Mouse (Mus musculus) MEL (cell line): ENCODE measurements around the gene Galnt15. TPM values are rescaled to one million over a fixed set of nuclear protein-coding genes. Genes with fewer than 3 reads are reported as not detected.

Source experiments
- DNase-seq: peaks from one replicate; pipeline ENCODE4 v3.0.0; 2011; ENCODE audit warnings: low read depth, low spot score
- H3K27ac ChIP-seq: 2 replicates; pipeline ENCODE4 v1.5.1; 2012; ENCODE audit warnings: low read depth, mild to moderate bottlenecking, control low read depth, low read length, moderate library complexity; ENCODE audit not compliant: control insufficient read depth
- H3K27me3 ChIP-seq, 2 experiments: fragments of 150-350 bp in 1 of 2; sonication (generic) in 1 of 2; 2 replicates each; pipeline ENCODE4 v1.6.1; 2012; ENCODE audit warnings: low read length in 2 of 2, mild to moderate bottlenecking in 2 of 2, improper control_type of control experiment in 1 of 2, moderate library complexity in 1 of 2; ENCODE audit not compliant: insufficient read depth in 2 of 2, control insufficient read depth in 1 of 2
- H3K36me3 ChIP-seq, 2 experiments: 2 replicates each; pipeline ENCODE4 v1.6.1; 2012 to 2014; ENCODE audit warnings: low read length in 2 of 2, improper control_type of control experiment in 1 of 2, inconsistent platforms in 1 of 2, mild to moderate bottlenecking in 1 of 2; ENCODE audit not compliant: insufficient read depth in 2 of 2, control insufficient read depth in 1 of 2
- H3K4me1 ChIP-seq, 2 experiments: fragments of 150-350 bp in 1 of 2; sonication (generic) in 1 of 2; 2 replicates each; pipeline ENCODE4 v1.6.1; 2012; ENCODE audit warnings: low read length in 2 of 2, improper control_type of control experiment in 1 of 2, mild to moderate bottlenecking in 1 of 2; ENCODE audit not compliant: insufficient read depth in 2 of 2, control insufficient read depth in 1 of 2
- H3K4me3 ChIP-seq, 2 experiments: fragments of 150-350 bp in 1 of 2; sonication (generic) in 1 of 2; 2 replicates each; pipeline ENCODE4 v1.5.1; 2012; ENCODE audit warnings: low read depth in 2 of 2, low read length in 2 of 2, mild to moderate bottlenecking in 2 of 2, moderate library complexity in 2 of 2, control low read depth in 1 of 2, improper control_type of control experiment in 1 of 2; ENCODE audit not compliant: control insufficient read depth in 1 of 2, insufficient read depth in 1 of 2
- H3K79me2 ChIP-seq: 2 replicates; pipeline ENCODE4 v1.6.1; 2012; ENCODE audit warnings: mild to moderate bottlenecking, low read length, moderate library complexity; ENCODE audit not compliant: control insufficient read depth, poor library complexity, insufficient read depth
- H3K9ac ChIP-seq: 2 replicates; pipeline ENCODE4 v1.6.1; 2012; ENCODE audit warnings: low read depth, mild to moderate bottlenecking, control low read depth, low read length, moderate library complexity; ENCODE audit not compliant: control insufficient read depth, poor library complexity, severe bottlenecking
- H3K9me3 ChIP-seq: fragments of 150-350 bp; sonication (generic); replicated peaks from 2 replicates; pipeline ENCODE4 v1.6.1; 2012; ENCODE audit warnings: mild to moderate bottlenecking, low read length, improper control_type of control experiment, moderate library complexity; ENCODE audit not compliant: insufficient read depth
- BHLHE40 ChIP-seq: IDR thresholded peaks from 2 replicates; pipeline ENCODE4 v1.6.1; 2012; ENCODE audit warnings: low read depth, mild to moderate bottlenecking, inconsistent platforms, low read length, improper control_type of control experiment, borderline replicate concordance
- CHD1 ChIP-seq: IDR thresholded peaks from 2 replicates; pipeline ENCODE4 v1.6.1; 2012; ENCODE audit warnings: low read depth, mild to moderate bottlenecking, inconsistent platforms, low read length, improper control_type of control experiment
- E2F4 ChIP-seq: IDR thresholded peaks from 2 replicates; pipeline ENCODE4 v1.6.1; 2011; ENCODE audit warnings: low read depth, low read length, improper control_type of control experiment, borderline replicate concordance
- GABPA ChIP-seq: IDR thresholded peaks from 2 replicates; pipeline ENCODE4 v1.6.1; 2012; ENCODE audit warnings: low read depth, mild to moderate bottlenecking, inconsistent platforms, low read length, improper control_type of control experiment, moderate library complexity
- GATA1 ChIP-seq: IDR thresholded peaks from 2 replicates; pipeline ENCODE4 v1.6.1; 2011; ENCODE audit warnings: low read depth, low read length, improper control_type of control experiment
- JUND ChIP-seq: IDR thresholded peaks from 2 replicates; pipeline ENCODE4 v1.6.1; 2011; ENCODE audit warnings: low read depth, mild to moderate bottlenecking, improper control_type of control experiment, low read length
- MAFK ChIP-seq: IDR thresholded peaks from 2 replicates; pipeline ENCODE4 v1.6.1; 2011; ENCODE audit warnings: low read depth, mild to moderate bottlenecking, low read length, improper control_type of control experiment, borderline replicate concordance
- MAX ChIP-seq: IDR thresholded peaks from 2 replicates; pipeline ENCODE4 v1.6.1; 2011; ENCODE audit warnings: low read length, improper control_type of control experiment
- MAZ ChIP-seq: IDR thresholded peaks from 2 replicates; pipeline ENCODE4 v1.6.1; 2012; ENCODE audit warnings: low read depth, mild to moderate bottlenecking, inconsistent platforms, low read length, improper control_type of control experiment
- MEF2A ChIP-seq: IDR thresholded peaks from 2 replicates; pipeline ENCODE4 v1.6.1; 2014; ENCODE audit warnings: low read depth, mild to moderate bottlenecking, inconsistent platforms, low read length, improper control_type of control experiment; ENCODE audit not compliant: poor library complexity, insufficient replicate concordance, severe bottlenecking; ENCODE audit errors: extremely low read depth
- MYB ChIP-seq: IDR thresholded peaks from 2 replicates; pipeline ENCODE4 v1.6.1; 2011; ENCODE audit warnings: mild to moderate bottlenecking, low read depth, low read length, improper control_type of control experiment
- MYC ChIP-seq: IDR thresholded peaks from 2 replicates; pipeline ENCODE4 v1.6.1; 2011; ENCODE audit warnings: low read depth, mild to moderate bottlenecking, low read length, improper control_type of control experiment, moderate library complexity
- NELFE ChIP-seq: IDR thresholded peaks from 2 replicates; pipeline ENCODE4 v1.6.1; 2011; ENCODE audit warnings: low read depth, low read length, improper control_type of control experiment
- NRF1 ChIP-seq: IDR thresholded peaks from 2 replicates; pipeline ENCODE4 v1.6.1; 2014; ENCODE audit warnings: low read depth, mild to moderate bottlenecking, inconsistent platforms, low read length, improper control_type of control experiment, moderate library complexity; ENCODE audit not compliant: poor library complexity, insufficient read depth, severe bottlenecking
- POLR2A ChIP-seq, 2 experiments: IDR thresholded peaks; 2 replicates each; pipeline ENCODE4 v1.6.1; 2011 to 2012; ENCODE audit warnings: low read length in 2 of 2, mild to moderate bottlenecking in 2 of 2, control low read depth in 1 of 2, improper control_type of control experiment in 1 of 2, low read depth in 1 of 2, moderate library complexity in 1 of 2; ENCODE audit not compliant: control insufficient read depth in 1 of 2, insufficient read depth in 1 of 2, poor library complexity in 1 of 2
- POLR2AphosphoS2 ChIP-seq: IDR thresholded peaks from 2 replicates; pipeline ENCODE4 v1.6.1; 2011; ENCODE audit warnings: low read length, improper control_type of control experiment
- POLR2AphosphoS5 ChIP-seq: IDR thresholded peaks from 2 replicates; pipeline ENCODE4 v1.6.1; 2012; ENCODE audit warnings: low read depth, borderline replicate concordance, mild to moderate bottlenecking, inconsistent platforms, low read length, moderate library complexity, mixed read lengths
- RAD21 ChIP-seq: IDR thresholded peaks from 2 replicates; pipeline ENCODE4 v1.6.1; 2011; ENCODE audit warnings: mild to moderate bottlenecking, low read depth, low read length, improper control_type of control experiment
- RCOR1 ChIP-seq: IDR thresholded peaks from 2 replicates; pipeline ENCODE4 v1.6.1; 2012; ENCODE audit warnings: low read depth, mild to moderate bottlenecking, inconsistent platforms, low read length, improper control_type of control experiment
- SIN3A ChIP-seq: IDR thresholded peaks from 2 replicates; pipeline ENCODE4 v1.6.1; 2012; ENCODE audit warnings: low read length, improper control_type of control experiment, inconsistent platforms
- SMC3 ChIP-seq: IDR thresholded peaks from 2 replicates; pipeline ENCODE4 v1.6.1; 2011; ENCODE audit warnings: low read depth, low read length, improper control_type of control experiment
- TCF12 ChIP-seq: IDR thresholded peaks from 2 replicates; pipeline ENCODE4 v1.6.1; 2014; ENCODE audit warnings: low read depth, mild to moderate bottlenecking, inconsistent platforms, low read length, improper control_type of control experiment, moderate library complexity
- ZKSCAN1 ChIP-seq: IDR thresholded peaks from 2 replicates; pipeline ENCODE4 v1.6.1; 2012; ENCODE audit warnings: low read depth, mild to moderate bottlenecking, inconsistent platforms, low read length, improper control_type of control experiment, moderate library complexity
- polyA plus RNA-seq, 2 experiments: library from polyadenylated mRNA; stranded (reverse) in 1 of 2; unstranded in 1 of 2; fragments of >175 nt in 1 of 2; fragments of >200 nt in 1 of 2; gene quantifications; 2 replicates each; pipeline versions ENCODE4 v1.2.1 to v1.2.4; 2012; ENCODE audit warnings: low replicate concordance in 2 of 2, low read depth in 1 of 2; ENCODE audit not compliant: insufficient read length in 2 of 2, insufficient read depth in 1 of 2, missing spikeins in 1 of 2
- total RNA-seq: library from RNA; depleted of rRNA; stranded (reverse); fragments of 300-350 nt; gene quantifications from 2 replicates; pipeline ENCODE4 v1.2.3, GENCODE M21; 2012

The Galnt15 gene
- total and polyA plus RNA-seq, 3 experiments = 0.04 to 0.15 TPM; not detected in 1

DNA sequence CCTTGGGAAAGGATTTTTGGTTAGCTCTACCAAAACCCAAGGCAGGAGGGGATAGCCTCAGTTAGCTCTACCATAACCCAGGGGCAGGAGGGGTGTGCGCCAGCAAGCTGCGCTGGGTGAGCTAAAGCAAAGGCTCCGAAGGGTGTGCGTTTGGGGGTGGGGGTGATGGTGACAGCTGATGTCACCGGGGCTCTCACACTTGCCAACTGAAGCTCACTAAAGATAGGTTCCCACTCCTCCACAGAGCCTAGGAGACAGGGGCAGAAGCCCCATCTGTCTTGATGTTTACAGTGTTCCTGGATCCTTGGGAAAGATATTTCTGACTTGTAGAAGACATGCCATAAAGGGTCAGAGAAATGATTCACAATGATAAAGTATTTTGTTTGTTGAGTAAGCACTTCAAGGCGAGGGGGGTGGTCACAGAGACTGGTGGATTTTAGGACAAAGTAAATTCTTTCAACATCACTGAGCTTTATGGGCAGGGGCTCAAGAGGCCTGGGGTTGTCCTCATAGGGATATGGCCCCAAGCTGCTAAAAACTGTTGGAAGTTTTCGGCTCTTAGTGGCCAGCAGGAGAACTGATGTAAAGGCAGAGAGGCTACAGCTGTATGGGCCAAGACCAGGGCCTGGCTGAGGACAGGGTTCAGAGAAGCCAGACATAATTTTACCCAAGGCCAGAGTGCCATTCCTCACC, 24.7 kb upstream of the Galnt15 start:
- no peak for DNase-seq
- no peaks in the 10 kb centered on the region for H3K36me3 ChIP-seq
- no peak overlapping the region for H3K4me3 ChIP-seq
- no peak overlapping the region for H3K9ac ChIP-seq
- no peaks in the 10 kb centered on the region for H3K4me1 ChIP-seq
- H3K9me3 ChIP-seq = no peaks in the 10 kb centered on the region
- peaks cover 0 to 6% of the 10 kb centered on the region in 2 experiments; a peak in 3 of 4 replicates for H3K27me3 ChIP-seq
- H3K27ac ChIP-seq = no peak overlapping the region
- H3K79me2 ChIP-seq = no peaks in the 10 kb centered on the region
- TF ChIP-seq MEF2A (no peak), MAFK (no peak), POLR2A (IDR thresholded peaks at IDR 0.05; ENCODE audit: control insufficient read depth in 1 of 2, insufficient read depth in 1 of 2, low read depth in 1 of 2, low read length in 2 of 2, poor library complexity in 1 of 2) (no peak), GABPA (no peak), E2F4 (no peak), POLR2AphosphoS2 (no peak)
- TF ChIP-seq, all 39 proteins: peak for 0

- TF ChIP-seq SMC3 = no peak
- TF ChIP-seq CHD1 = no peak
- TF ChIP-seq ZKSCAN1 = no peak
- no peak for TF ChIP-seq BHLHE40
- no peak for TF ChIP-seq GATA1
- TF ChIP-seq TCF12 = no peak
- TF ChIP-seq MAX = no peak
- no peak for TF ChIP-seq POLR2AphosphoS5
- TF ChIP-seq E2F4 = no peak
- no peak for TF ChIP-seq NELFE
- TF ChIP-seq POLR2A (IDR thresholded peaks at IDR 0.05; ENCODE audit: control insufficient read depth in 1 of 2, insufficient read depth in 1 of 2, low read depth in 1 of 2, low read length in 2 of 2, poor library complexity in 1 of 2) = no peak
- TF ChIP-seq MYC = no peak
- TF ChIP-seq JUND = no peak
- no peak for TF ChIP-seq NRF1
- TF ChIP-seq RAD21 = no peak
- no peak for TF ChIP-seq SIN3A
- no peak for TF ChIP-seq MYB
- no peak for TF ChIP-seq MAZ
- no peak for TF ChIP-seq RCOR1
- Histone ChIP-seq H3K9ac (no peak overlapping the region), H3K4me1 (no peaks in the 10 kb centered on the region), H3K36me3 (no peaks in the 10 kb centered on the region), H3K79me2 (no peaks in the 10 kb centered on the region), H3K9me3 (no peaks in the 10 kb centered on the region), H3K27ac (no peak overlapping the region), H3K27me3 (peaks cover 0 to 4% of the 10 kb centered on the region in 2 experiments; a peak in 2 of 4 replicates), H3K4me3 (no peak overlapping the region)
- DNase-seq = no peak
Measured at GRCm38 (mm10) chr14:32005673-32006261, 23.0 kb upstream of the Galnt15 start.
